Mouse (Mus musculus) CH12.LX (cell line): ENCODE data around the gene Kcnc4.

Experiments used
- BHLHE40 ChIP-seq: IDR thresholded peaks from 2 replicates; pipeline ENCODE4 v1.6.1; 2011; ENCODE audit warnings: mild to moderate bottlenecking, low read depth, low read length, improper control_type of control experiment
- CTCF ChIP-seq, 2 experiments: IDR thresholded peaks in 1 of 2; conservative IDR thresholded peaks in 1 of 2; 2 replicates each; pipeline ENCODE4 v1.5.1; 2011 to 2012; ENCODE audit warnings: low read depth in 2 of 2, low read length in 2 of 2, improper control_type of control experiment in 1 of 2, inconsistent platforms in 1 of 2, mild to moderate bottlenecking in 1 of 2, moderate library complexity in 1 of 2
- ELF1 ChIP-seq: IDR thresholded peaks from 2 replicates; pipeline ENCODE4 v1.6.1; 2014; ENCODE audit warnings: low read depth, mild to moderate bottlenecking, inconsistent platforms, low read length, improper control_type of control experiment
- EP300 ChIP-seq: IDR thresholded peaks from 2 replicates; pipeline ENCODE4 v1.6.1; 2011; ENCODE audit warnings: low read length, improper control_type of control experiment
- MEF2A ChIP-seq: IDR thresholded peaks from 2 replicates; pipeline ENCODE4 v1.6.1; 2014; ENCODE audit warnings: low read depth, mild to moderate bottlenecking, inconsistent platforms, low read length, improper control_type of control experiment, borderline replicate concordance
- NRF1 ChIP-seq: IDR thresholded peaks from 2 replicates; pipeline ENCODE4 v1.6.1; 2014; ENCODE audit warnings: low read depth, mild to moderate bottlenecking, inconsistent platforms, low read length, improper control_type of control experiment, moderate library complexity
- POLR2A ChIP-seq: IDR thresholded peaks from 2 replicates; pipeline ENCODE4 v1.6.1; 2011; ENCODE audit warnings: low read depth, mild to moderate bottlenecking, improper control_type of control experiment, low read length
- POLR2AphosphoS2 ChIP-seq: IDR thresholded peaks from 2 replicates; pipeline ENCODE4 v1.6.1; 2011; ENCODE audit warnings: low read depth, low read length, improper control_type of control experiment
- RCOR1 ChIP-seq: conservative IDR thresholded peaks from 2 replicates; pipeline ENCODE4 v1.6.1; 2012; ENCODE audit warnings: low read depth, mild to moderate bottlenecking, inconsistent platforms, low read length, improper control_type of control experiment
- SIN3A ChIP-seq: IDR thresholded peaks from 2 replicates; pipeline ENCODE4 v1.6.1; 2012; ENCODE audit warnings: low read length, improper control_type of control experiment, inconsistent platforms
- TBP ChIP-seq: conservative IDR thresholded peaks from 2 replicates; pipeline ENCODE4 v1.6.1; 2011; ENCODE audit warnings: low read depth, low read length, improper control_type of control experiment
- UBTF ChIP-seq: IDR thresholded peaks from 2 replicates; pipeline ENCODE4 v1.6.1; 2012; ENCODE audit warnings: low read depth, mild to moderate bottlenecking, inconsistent platforms, low read length, improper control_type of control experiment, moderate library complexity
- USF1 ChIP-seq: IDR thresholded peaks from 2 replicates; pipeline ENCODE4 v1.6.1; 2014; ENCODE audit warnings: low read depth, mild to moderate bottlenecking, inconsistent platforms, low read length, improper control_type of control experiment
- ZC3H11A ChIP-seq: IDR thresholded peaks from 2 replicates; pipeline ENCODE4 v1.6.1; 2012; ENCODE audit warnings: low read depth, mild to moderate bottlenecking, inconsistent platforms, low read length, improper control_type of control experiment

DNA sequence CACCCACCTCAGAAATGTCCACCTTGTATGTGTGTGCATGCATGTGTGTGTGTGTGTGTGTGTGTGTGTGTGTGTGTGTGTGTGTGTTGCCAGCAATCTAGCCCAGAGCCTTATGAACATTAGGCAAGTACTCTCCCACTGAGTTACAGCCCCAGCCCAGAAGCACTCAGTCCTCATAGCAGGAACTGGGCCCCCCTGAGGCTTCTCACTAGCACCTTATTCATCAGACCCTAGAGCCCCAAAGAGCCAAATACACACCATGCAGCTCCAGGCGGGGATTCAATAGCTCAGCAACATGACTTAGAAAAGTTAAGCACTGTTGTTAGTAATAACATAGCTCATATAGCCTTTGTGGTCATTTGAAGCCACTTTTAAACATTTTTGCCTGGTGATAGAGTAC, 45.2 kb upstream of the Kcnc4 start:
- TF ChIP-seq RCOR1 (no peak), SIN3A (no peak), CTCF (conservative IDR thresholded peaks at IDR 0.05 in 1 of 2, IDR thresholded peaks at IDR 0.05 in 1 of 2; ENCODE audit: low read depth in 2 of 2, low read length in 2 of 2) (no peak), TBP (no peak), EP300 (no peak), USF1 (no peak), ELF1 (no peak), POLR2A (no peak), ZC3H11A (no peak), NRF1 (no peak), MEF2A (no peak), POLR2AphosphoS2 (no peak), UBTF (no peak), BHLHE40 (no peak)
